Mouse (Mus musculus): ENCODE results near the gene Calcrl.

Calcrl gene

GRCm38 (mm10) chr2:84296517-84296916, 128.7 kb downstream of the Calcrl start:
- DNase-seq: no peak

DNA sequence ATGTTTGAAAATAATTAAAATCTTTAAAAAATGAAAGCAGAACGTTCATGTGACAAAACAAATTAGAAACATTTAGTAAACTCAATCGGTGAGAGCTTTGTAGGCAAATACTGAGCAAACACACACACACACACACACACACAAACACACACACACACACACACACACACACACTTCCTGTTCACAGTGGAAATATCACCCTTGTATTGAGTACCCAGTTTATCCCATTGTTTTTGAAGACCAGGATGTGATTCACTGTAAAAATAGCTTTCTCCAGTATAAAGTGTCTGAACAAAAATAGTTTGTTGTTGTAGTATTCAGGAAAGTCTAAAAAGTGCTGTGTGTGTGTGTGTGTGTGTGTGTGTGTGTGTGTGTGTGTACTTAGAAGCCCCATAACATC, 130.1 kb downstream of the Calcrl start:
- no peak for DNase-seq

GRCm38 (mm10) chr2:84294611-84295010, 130.6 kb downstream of the Calcrl start:
- no peak for DNase-seq

DNA sequence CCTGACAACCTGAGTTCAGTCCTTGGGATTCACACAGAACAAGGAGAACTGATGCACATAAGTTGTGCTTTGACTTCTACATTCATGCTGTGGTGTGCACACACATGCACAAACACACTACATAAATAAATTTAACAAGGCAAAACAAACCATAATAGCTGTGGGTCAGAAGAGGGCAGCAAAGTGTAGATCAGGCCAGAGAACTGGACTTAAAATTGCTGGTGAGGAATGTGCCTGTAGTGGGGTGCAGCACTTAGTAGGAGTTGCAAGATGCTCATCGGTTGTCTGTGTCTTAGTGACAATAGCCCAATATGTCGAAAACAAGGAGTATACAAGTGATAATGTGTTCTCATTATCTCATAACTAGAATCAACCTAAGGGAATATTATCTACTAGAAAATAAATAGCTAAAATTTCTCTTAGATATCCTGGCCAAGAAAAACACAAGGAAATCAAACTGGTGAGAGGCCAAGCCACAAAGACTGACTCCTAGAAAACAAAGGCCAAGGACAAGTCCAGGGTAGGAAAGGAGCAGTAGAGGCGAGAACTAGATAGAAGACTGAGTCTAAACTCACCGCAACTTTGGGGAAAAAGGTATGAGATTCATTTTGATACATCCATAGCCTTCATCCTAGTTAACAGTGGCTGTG, 132.7 kb downstream of the Calcrl start:
- no peak for DNase-seq

DNA sequence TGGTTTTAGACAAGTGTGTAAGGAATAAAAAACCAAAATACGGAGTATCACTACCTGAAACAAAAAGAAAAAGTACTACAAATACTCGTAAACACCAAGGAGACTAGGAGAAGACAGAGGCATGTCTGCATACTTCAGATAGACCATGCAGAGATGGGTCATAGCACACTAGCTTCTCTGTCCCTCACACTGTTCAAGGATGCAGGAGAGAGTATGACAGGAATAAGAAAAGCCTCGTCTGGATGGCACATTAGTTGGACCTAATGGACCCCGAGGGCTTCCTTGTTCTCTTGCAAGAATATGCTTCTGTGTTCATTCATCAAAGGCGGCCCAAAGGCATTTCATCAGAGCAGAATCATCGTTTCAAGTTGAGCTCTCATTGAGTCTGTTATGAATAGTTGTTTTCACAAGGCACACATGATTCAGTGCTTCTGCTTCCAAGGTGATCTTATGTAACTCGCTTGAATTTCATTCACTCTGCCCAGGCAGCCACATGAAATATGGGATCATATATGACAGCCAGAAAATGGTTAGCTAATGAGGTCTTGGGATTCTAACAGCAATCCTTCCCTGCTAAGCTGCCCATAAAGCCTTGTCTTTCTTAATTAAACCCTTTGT, 136.2 kb downstream of the Calcrl start:
- peak; percentile 59 for DNase-seq
